Mouse (Mus musculus): ENCODE results near the gene Phlda1.

The Phlda1 gene

DNA sequence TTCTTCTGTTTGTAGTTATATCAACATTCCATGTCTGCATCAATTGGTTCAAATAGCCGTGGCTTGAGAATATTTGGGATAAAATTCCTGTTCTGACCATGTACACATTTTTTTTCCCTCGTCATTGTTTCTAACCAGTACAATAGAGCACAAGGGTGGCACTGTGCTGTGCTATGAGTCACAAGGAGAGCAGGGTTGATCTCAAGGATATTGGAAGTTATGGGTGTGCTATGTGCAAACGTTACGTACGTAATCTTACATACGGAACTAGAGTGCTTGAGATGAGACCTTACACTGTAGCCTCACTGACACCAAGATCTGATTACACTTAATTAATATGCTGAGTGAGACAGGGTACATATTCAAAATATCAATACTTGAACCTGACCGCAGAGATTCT, 21.5 kb downstream of the Phlda1 start:
- no peak for DNase-seq (ENCODE audit: low spot score in 2 of 2)

DNA sequence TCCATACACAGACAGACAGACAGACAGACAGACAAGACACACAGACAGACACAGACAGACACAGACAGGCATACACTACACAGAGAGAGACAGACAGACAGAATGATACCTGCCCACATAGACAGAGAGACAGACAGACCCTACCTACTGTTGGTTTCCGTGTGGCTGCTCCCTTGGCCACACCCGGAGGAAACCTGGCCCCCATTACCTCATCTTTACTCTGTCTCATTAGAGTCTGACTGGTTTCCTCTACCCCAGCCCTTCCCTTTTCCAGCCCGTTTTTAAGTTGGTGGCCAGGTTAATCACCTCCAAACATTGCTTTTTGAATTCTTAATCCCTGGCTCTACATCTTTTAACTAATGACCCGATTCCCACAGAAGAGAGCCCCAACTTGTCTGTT, 22.2 kb downstream of the Phlda1 start:
- DNase-seq (ENCODE audit: low spot score in 2 of 2) = no peak

DNA sequence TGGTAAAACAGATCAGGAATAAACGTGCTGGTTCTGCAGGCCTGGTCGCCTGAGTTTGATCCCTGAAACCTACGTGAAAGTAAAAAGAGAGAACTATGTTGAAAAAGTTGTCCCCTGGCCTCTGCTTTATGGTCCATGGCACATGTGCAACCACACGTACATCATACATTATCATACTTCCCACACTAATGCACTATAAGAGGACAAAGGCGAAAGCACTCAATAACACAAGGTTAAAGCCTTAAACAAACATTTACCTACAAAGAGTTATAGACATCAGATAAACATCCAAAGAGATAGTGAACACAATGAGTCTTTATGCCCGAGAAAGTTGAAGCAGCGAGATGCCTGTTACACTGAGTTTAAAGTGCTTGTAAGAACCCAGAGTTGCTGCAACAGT, 24.3 kb downstream of the Phlda1 start:
- DNase-seq (ENCODE audit: low spot score in 2 of 2) = no peak

DNA sequence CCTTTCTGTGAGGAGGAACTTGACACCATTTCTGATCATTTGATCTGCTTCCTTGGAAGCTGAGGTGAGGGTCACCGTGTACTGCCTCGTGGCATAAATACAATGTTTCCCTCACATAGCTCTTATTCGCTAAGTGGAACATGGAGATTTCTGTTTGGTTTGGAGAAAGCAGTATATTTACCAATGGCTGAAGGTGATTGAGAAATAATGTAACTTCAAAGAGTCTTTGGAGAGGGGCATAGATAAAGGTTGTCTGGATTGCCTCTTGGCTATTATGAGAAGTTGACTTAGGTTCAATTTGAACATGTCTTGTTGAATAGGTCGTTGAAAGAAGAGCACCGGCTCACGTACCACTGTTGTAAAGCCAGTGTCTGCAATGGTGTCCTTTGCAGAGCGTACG, 28.6 kb downstream of the Phlda1 start:
- no peak for DNase-seq (ENCODE audit: low spot score in 2 of 2)

DNA sequence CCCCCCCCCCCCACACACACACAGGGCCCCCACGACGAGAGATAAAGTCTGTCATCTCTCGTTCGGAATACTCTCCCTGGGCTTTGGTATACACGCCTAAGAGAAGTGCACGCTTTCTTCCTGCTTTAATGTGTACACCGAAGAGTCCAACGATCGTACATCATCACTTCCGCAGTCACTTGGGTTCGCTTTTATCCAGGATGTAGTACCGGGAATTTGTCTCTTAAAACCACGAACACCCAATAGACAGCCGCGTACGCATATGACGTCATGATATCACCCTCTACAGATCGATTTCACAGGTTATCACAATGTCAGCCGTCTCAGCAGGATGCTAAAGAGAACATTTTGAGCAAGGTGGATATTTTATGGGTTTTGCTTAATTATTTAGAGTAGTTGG, 31.3 kb downstream of the Phlda1 start:
- DNase-seq (ENCODE audit: low spot score in 2 of 2) = no peak

DNA sequence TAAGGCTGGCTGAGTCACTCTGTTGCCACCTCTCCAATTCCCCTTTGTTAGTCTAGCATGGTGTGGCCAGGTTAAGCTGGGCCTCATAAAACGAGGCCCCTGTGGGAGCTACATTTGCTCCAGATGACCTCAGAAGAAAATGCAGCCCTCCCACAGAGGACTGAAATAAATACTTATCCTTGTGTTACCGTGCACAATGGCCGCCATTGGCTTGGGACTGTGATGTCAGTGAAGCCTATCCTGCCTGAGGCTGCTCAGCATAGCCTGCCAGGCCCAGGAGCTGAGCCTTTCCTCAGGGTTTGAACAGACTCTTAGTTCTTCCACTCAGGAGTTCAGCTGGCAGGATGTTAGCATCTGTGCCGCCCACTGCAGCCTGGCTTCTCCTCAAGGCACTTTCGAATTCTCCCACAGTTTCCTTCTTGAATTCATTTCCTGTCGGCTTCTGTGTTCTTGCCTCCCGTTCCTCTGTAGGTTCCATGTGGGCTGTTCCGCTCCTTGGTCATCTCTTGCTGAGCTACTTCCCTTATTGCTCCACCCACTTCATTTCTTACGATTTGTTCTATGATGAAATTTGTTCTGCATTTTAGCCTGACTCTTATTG, 33.7 kb downstream of the Phlda1 start:
- no peak for DNase-seq (ENCODE audit: low spot score in 2 of 2)

DNA sequence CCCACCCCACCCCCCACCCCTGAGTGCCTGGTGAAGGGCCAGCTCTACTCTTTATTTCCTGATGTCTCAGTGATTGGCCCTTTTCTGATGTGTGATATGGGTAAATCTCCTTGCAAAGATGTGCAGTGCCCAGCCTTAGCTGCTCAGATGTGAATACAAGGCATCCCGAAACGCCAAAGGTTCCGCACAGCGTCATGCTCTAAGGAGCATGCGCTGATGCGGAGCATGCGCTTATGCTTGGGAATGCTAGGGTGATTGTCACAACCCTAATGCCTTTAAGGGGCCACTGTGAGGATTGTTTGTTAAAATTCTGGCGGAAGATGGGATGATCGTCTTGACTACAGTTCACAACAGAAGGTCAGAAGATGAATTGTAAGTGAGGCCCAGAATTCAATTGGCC, 34.6 kb downstream of the Phlda1 start:
- no peak for DNase-seq (ENCODE audit: low spot score in 2 of 2)

DNA sequence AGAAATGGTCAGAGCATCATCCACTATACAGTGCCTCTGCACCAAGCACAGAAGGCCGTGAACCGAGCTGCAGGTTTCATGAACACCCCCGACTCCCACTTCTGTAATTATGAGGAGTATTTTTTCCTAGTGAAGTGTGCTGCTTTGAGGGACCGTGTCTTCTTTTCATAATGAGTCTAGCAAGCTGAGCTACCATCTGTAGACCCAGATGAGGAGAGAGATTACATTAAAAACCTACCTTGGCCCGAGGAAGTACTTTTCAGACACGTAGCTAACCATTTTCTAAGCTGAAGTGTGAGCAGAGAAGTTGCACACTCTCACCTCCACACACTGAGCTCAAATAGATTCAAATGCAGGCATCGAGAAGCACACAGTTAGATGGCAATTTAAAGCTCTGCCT, 37.0 kb downstream of the Phlda1 start:
- no peak for DNase-seq (ENCODE audit: low spot score in 2 of 2)

DNA sequence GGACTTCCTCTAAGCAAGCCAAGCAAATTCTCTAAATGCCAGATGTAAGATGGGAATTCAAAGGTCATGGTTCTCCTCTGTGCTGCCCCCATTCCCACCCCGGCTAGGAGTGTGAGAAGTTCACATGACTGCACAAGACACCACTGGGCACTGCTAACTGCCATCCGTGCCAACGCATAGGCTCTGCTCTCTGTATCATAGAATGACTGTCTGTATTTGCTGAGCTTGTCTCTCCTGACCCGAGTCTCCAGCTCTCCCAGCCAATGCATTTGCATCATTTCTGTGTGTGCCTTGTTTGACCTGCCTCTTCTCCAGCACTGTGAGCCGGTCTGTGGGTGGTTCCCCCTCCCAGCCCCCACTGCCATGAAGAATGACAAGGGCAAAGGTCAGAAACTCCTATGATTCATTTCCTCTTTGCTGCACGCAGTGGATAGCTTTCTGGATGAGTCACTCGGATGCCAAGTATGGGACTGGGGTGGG, 37.7 kb downstream of the Phlda1 start:
- DNase-seq (ENCODE audit: low spot score in 2 of 2) = peak in 1 of 2 experiments; percentile 68

DNA sequence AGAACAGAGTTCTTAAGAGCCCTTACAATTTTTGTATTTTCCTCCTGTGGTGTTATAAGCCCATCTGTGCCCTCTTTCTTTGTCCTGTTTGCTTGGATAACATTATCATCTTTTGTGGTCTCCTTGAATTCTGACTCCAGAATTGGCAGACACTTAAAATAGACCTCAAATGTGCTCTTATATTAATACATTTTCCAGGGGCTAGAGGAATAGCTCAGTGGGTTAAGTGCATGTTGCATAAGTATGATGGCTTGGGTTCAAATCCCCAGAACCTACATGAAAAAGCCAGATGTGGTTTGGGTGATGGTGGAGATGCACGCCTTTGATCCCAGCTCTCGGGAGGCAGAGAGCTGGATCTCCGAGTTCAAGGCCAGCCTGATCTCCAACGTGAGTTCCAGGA, 38.2 kb downstream of the Phlda1 start:
- no peak for DNase-seq (ENCODE audit: low spot score in 2 of 2)

DNA sequence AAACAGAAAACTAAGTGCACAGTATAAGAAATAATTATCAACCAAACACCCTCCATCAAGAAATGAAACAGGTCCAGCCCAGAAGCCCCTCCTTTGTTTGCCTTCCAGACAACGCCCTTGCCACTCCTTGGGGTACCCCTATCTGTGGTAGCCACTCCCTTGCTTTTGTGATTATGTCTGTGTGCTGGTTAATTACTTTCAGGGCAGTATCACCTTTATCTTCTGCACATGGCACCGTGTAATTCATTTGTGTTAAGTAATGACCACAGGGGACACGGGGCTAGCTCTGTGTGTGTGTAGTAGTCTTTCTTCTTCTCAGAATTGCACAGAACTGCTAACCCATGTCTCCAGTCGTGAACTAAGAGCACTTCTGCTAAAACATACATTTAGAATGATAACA, 39.6 kb downstream of the Phlda1 start:
- no peak for DNase-seq (ENCODE audit: low spot score in 2 of 2)

DNA sequence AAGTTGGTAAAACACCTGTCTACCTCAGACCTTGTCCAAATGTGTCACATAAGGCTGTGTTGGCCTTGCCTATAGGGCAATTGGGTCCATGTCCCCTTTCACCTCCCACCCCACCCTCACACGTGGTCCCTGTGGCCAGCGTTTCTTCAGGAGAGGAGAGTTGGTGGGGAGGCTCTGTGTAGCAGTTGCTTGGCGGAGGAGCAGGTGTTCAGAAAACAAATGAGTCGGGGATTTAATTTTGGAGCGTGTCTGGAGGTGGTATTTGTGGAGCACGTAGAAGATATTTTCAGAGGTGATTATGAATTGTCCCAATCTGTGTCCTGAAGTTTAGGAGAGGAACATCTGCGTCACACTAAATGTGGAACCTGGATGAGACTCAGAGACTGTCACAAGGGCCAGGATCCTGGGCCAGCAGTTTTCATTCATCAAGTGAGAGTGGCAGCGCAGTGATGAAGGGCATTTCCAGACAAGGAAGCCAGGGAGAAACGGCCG, 41.8 kb downstream of the Phlda1 start:
- no peak for DNase-seq (ENCODE audit: low spot score in 2 of 2)

DNA sequence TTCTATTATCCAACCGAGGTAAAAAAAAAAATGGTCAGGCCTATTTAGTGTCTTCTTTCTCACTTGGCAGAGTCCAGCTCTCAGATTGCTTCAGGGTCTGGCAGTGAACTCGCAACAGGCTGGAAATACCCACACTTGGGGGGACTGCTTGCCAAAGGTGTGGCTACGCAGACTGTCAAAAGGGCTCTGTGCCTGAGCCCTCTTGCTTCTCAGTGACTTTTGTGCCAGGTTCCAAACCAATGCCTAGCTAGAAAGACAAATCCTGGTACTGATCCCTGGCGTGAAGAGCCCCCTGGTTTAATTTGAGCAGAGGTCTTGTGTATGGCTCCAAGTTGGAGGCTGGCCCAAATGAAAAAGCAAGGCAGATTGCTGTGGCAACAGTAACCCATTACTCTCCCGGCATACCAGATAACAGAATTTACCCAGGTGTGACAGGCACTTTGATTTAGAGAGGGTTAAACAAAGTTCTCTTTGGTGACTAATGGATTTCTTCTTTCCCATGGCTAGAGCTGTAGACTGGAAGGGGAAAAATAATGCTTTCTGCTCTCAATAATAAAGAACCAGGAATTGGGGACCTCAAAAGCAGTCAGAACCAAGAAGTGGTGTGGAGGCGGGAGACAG, 44.1 kb downstream of the Phlda1 start:
- DNase-seq (ENCODE audit: low spot score in 2 of 2) = peak in 1 of 2 experiments; percentile 42

DNA sequence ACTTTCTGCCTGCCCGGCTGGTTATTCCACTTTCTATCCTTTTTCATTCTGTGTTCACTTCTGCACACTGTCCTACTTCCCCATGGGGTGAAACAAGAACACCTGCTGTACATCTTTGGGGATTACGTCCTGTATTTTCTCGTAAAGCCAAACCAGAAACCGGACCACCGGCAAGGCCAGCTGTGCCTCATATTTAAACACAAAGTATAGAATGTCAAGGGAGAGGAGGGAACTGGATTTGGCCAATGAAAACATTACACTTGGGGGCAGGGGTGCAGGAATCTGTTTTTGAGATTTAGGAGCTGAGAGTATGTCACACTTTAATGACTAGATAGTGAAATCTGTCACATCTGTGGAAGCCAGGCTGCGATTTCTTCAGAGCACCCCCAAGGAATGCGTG, 47.6 kb downstream of the Phlda1 start:
- no peak for DNase-seq (ENCODE audit: low spot score in 2 of 2)

DNA sequence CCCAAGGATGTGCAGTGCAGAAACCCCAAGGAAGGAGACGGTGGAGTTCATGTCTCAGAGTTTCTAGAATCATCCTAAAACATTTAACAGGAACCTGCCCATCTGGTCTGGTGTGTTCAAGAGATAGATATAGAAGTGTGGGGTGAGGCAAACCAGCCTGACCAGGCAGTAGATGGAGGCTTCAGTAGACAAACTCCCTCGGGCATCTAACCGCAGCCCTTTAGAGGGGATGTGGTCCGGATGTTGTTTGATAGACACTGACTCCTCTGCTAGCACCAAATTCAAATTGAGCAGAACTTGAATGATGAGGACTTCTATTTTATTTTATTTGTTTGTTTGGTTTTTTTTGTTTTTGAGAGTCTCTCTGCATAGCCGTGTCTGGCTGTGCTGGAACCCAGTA, 48.6 kb downstream of the Phlda1 start:
- no peak for DNase-seq (ENCODE audit: low spot score in 2 of 2)

DNA sequence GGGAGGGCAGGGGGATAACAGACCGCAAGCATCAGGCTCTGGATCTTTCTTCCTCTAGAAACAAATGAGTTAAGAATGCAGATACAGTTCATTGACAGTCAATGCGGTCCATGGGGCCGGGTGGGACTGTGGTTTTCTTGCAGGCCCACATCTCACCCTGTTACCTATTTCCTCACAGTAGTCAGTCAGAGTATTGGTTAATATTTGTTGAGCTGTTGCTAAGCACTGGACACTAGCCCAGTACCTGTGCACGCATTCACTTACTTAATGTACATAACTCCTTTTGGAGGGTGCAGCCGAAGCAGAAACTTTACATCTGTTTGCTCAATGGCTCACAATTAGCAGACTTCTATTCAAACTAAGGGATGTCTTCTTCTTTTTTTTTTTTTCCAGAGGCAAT, 52.1 kb downstream of the Phlda1 start:
- DNase-seq (ENCODE audit: low spot score in 2 of 2) = peak in 1 of 2 experiments; percentile 24

Data from urinary bladder, adult 18-20 months (tissue).